In the genomic region with DNA sequence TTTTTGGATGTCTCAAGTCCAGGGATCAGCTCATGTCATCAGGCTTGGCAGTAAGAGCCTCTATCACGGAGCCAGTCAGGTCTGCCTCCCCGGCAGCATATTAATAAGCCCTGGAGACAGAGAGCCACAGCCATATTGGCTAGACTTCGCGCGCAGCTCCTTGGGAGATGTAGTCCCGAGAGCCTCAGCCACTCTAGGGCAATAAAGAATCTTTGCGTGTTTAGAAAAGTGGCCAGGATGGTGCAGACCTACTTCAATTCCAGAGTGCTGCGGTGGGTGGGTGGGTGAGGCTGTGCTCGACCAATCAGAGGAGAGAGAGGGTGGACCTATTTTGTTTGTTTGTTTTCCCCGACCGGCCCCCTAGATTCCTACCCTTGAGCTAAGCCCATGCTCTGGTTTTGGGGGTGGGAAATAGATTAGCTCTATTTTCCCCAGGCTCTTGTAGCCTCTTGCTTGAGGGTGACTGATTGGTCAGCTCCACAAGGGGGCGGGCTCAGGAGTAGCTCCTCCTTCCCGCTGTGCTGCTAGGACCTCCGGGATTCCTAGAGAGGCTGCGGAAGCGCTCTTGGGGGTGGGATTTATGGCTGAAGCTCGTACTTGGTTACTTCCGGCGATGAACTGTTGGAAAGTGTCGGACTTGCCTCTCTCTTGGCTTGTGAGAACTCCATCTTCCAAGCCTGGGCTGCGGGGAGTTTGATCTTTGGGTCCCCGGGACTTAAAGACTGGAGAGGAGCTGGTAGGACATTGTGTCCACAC, we compare ENCODE assay signal across 8 mouse cellular contexts. TPM values are rescaled to one million over a fixed set of nuclear protein-coding genes. Genes with fewer than 3 reads are reported as not detected.
DNase-seq lines count a peak whose midpoint lies in the region; ATAC-seq and TF ChIP-seq lines count a peak whose summit lies in the region.

A gene (plus strand): TSS at position 627 of the 756 bp plus-strand sequence.

- peak within 1 kb of the TSS; percentile 66 for H3K9ac ChIP-seq in embryonic facial prominence, embryonic 14.5 days (ENCODE audit: low read depth, low read length)
- peak within 1 kb of the TSS; percentile 82 for H3K9ac ChIP-seq in heart, adult 2 months (ENCODE audit: low read depth, low read length)
- peak within 1 kb of the TSS; percentile 62 for H3K9ac ChIP-seq in limb, embryonic 13.5 days
- H3K9ac ChIP-seq in midbrain, embryonic 16.5 days (ENCODE audit: low read depth, low read length), result peak within 1 kb of the TSS; percentile 64

- H3K9me3 ChIP-seq in embryonic facial prominence, embryonic 14.5 days (ENCODE audit: control insufficient read depth, low read length), result no peaks in the 10 kb centered on the region
- H3K9me3 ChIP-seq in limb, embryonic 13.5 days, result no peaks in the 10 kb centered on the region
- no peaks in the 10 kb centered on the region for H3K9me3 ChIP-seq in midbrain, embryonic 16.5 days (replicated peaks; ENCODE audit: control insufficient read depth, low read length, poor library complexity, severe bottlenecking)

- H3K27ac ChIP-seq in embryonic facial prominence, embryonic 14.5 days (replicated peaks; ENCODE audit: low read depth, low read length), result peak within 1 kb of the TSS; percentile 92
- peak within 1 kb of the TSS; percentile 91 for H3K27ac ChIP-seq in heart, adult 2 months
- H3K27ac ChIP-seq in limb, embryonic 13.5 days, result peak within 1 kb of the TSS; percentile 89
- H3K27ac ChIP-seq in midbrain, embryonic 16.5 days (ENCODE audit: low read length), result peak within 1 kb of the TSS; percentile 90

- H3K36me3 ChIP-seq in embryonic facial prominence, embryonic 14.5 days (ENCODE audit: control insufficient read depth, insufficient read depth, low read length), result peaks cover 18% of the 10 kb centered on the region; the same call in 1 of the 2 replicates
- peaks cover 5% of the 10 kb centered on the region; the same call in 1 of the 2 replicates for H3K36me3 ChIP-seq in heart, adult 2 months (ENCODE audit: control insufficient read depth, insufficient read depth, low read length)
- peaks cover 19% of the 10 kb centered on the region for H3K36me3 ChIP-seq in limb, embryonic 13.5 days
- H3K36me3 ChIP-seq in midbrain, embryonic 16.5 days (ENCODE audit: control insufficient read depth, insufficient read depth, low read length), result peaks cover 7% of the 10 kb centered on the region; the same call in 1 of the 2 replicates

- H3K27me3 ChIP-seq in embryonic facial prominence, embryonic 14.5 days (replicated peaks; ENCODE audit: control insufficient read depth, insufficient read depth, low read length), result no peaks in the 10 kb centered on the region
- no peaks in the 10 kb centered on the region for H3K27me3 ChIP-seq in heart, adult 2 months (ENCODE audit: control insufficient read depth, insufficient read depth, low read length)
- H3K27me3 ChIP-seq in limb, embryonic 13.5 days, result no peaks in the 10 kb centered on the region
- H3K27me3 ChIP-seq in midbrain, embryonic 16.5 days (ENCODE audit: control insufficient read depth, insufficient read depth, low read depth, low read length), result no peaks in the 10 kb centered on the region

- peak; percentile 81 for TF ChIP-seq POLR2A in heart, adult 2 months (IDR thresholded peaks at IDR 0.05; ENCODE audit: insufficient read depth, low read depth, low read length)

- intact Hi-C loops in heart, adult 2 months (cut with DNase I), result loop anchor here (1.0 to 5.0 kb wide), 3 partner anchors 13 to 78 kb away; a partner anchor contains a TSS

- H3K4me2 ChIP-seq in embryonic facial prominence, embryonic 14.5 days (ENCODE audit: low read depth, low read length), result peak within 1 kb of the TSS; percentile 64
- peak within 1 kb of the TSS; percentile 72 for H3K4me2 ChIP-seq in limb, embryonic 13.5 days (replicated peaks)
- peak within 1 kb of the TSS; percentile 58 for H3K4me2 ChIP-seq in midbrain, embryonic 16.5 days (ENCODE audit: low read length)

- H3K79me2 ChIP-seq in heart, adult 2 months (replicated peaks; ENCODE audit: control insufficient read depth, insufficient read depth, low read length), result peaks cover 2% of the 10 kb centered on the region; the same call in 1 of the 2 replicates

- H3K4me3 ChIP-seq in embryonic facial prominence, embryonic 14.5 days (ENCODE audit: low read depth, low read length), result peak within 1 kb of the TSS; percentile 57
- H3K4me3 ChIP-seq in heart, adult 2 months, result peak within 1 kb of the TSS; percentile 72
- peak within 1 kb of the TSS; percentile 52 for H3K4me3 ChIP-seq in limb, embryonic 13.5 days
- peak within 1 kb of the TSS; percentile 61 for H3K4me3 ChIP-seq in midbrain, embryonic 16.5 days (ENCODE audit: low read depth, low read length)

- WGBS in embryonic facial prominence, embryonic 14.5 days, result under 1% methylated on average over 22 of the region's 22 CpGs
- under 1% methylated on average over 22 of the region's 22 CpGs for WGBS in heart, adult 2 months
- under 1% methylated on average over 22 of the region's 22 CpGs for WGBS in limb, embryonic 13.5 days
- under 1% methylated on average over 22 of the region's 22 CpGs for WGBS in midbrain, embryonic 16.5 days

- H3K4me1 ChIP-seq in embryonic facial prominence, embryonic 14.5 days (ENCODE audit: control insufficient read depth, insufficient read depth, low read length), result peaks cover 17% of the 10 kb centered on the region
- peaks cover 8% of the 10 kb centered on the region for H3K4me1 ChIP-seq in heart, adult 2 months (ENCODE audit: control insufficient read depth, insufficient read depth, low read length)
- H3K4me1 ChIP-seq in limb, embryonic 13.5 days, result peaks cover 25% of the 10 kb centered on the region
- peaks cover 23% of the 10 kb centered on the region for H3K4me1 ChIP-seq in midbrain, embryonic 16.5 days (ENCODE audit: control insufficient read depth, insufficient read depth, low read length)

- DNase-seq in 3T3-L1 (ENCODE audit: low read depth, low spot score), result peak; percentile 100
- peak; percentile 83 to 93 for DNase-seq in adrenal gland, postnatal 4 days (ENCODE audit: low spot score in 2 of 2)
- DNase-seq in embryonic facial prominence, embryonic 14.5 days (ENCODE audit: low spot score), result peak; percentile 99
- peak; percentile 97 to 98 for DNase-seq in heart, adult 2 months
- peak; percentile 99 for DNase-seq in kidney, adult 8-10 months
- DNase-seq in spleen, postnatal 10 days (ENCODE audit: low spot score in 2 of 2), result peak; percentile 94 to 97

- peak; percentile 37; the same call in 1 of the 2 replicates for TF ChIP-seq CTCF in heart, adult 2 months (IDR thresholded peaks at IDR 0.05)

- peak; percentile 71 for TF ChIP-seq EP300 in heart, adult 2 months (IDR thresholded peaks at IDR 0.05; ENCODE audit: insufficient read depth, low read depth, low read length)

- ATAC-seq in embryonic facial prominence, embryonic 14.5 days (ENCODE audit: low read depth), result peak; percentile 97
- peak; percentile 98 for ATAC-seq in limb, embryonic 13.5 days (ENCODE audit: low FRiP score, low read depth)
- peak; percentile 93 for ATAC-seq in midbrain, embryonic 16.5 days

RNA-seq across cellular contexts. Expression of the gene that starts here (rescaled TPM):
- total RNA-seq in adrenal gland, postnatal 4 days (2021), result 10 to 100 TPM; 16.2 to 16.8 TPM
- polyA plus RNA-seq in embryonic facial prominence, embryonic 14.5 days (2014; fragmentation: Nextera tagmentation; extraction: Ambion mirVana), result 13.4 and 14.0 TPM in 2 replicates
- total RNA-seq in heart, adult 2 months (2021), result 10 to 100 TPM in 1 of 2 experiments, 1 to 10 TPM in 1; 9.7 to 10.6 TPM
- 3.9 and 6.4 TPM in 2 replicates for polyA plus RNA-seq in heart, adult 2 months (2012; rRNA removed)
- polyA plus RNA-seq in limb, embryonic 13.5 days (2015; fragmentation: Nextera tagmentation; extraction: Ambion mirVana), result 16.3 and 17.1 TPM in 2 replicates
- 14.6 and 16.1 TPM in 2 replicates for polyA plus RNA-seq in midbrain, embryonic 16.5 days (2015; fragmentation: Nextera tagmentation; extraction: Ambion mirVana)

Comparison
In these comparisons a context has a peak if more than half of its experiments do, and no peak if none do; other contexts are left out.
1. Peak in every context shown above with its lines: DNase-seq, ATAC-seq, H3K4me3 ChIP-seq and H3K27ac ChIP-seq.